Mouse (Mus musculus): ENCODE measurements around the gene Tex33. TPM values are rescaled to one million over a fixed set of nuclear protein-coding genes. Genes with fewer than 3 reads are reported as not detected.

Gene Tex33
- total and polyA plus RNA-seq, 3 experiments: 4.3 to 4.7 TPM; not detected in 1

DNA sequence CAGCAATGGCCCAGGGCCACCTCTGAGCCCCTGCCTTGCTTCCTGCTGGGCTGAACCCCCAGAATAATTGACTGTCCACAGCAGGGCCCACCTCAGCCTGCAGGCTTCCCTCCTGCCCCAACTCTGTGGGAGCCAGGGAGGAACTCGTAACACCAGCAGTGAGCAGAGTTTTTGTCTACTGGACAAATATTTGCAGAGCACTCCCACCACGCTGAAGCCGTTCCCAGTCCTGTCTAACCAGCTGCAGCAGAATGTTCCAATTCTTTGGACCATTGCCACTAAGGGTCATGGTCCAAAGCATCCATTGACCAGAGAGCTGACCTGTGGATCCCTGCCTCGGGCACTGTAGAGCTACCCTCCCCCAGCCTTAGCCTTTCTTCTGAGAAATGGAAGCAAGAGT, 21.2 kb upstream of the Tex33 start:
- H3K9ac ChIP-seq (ENCODE audit: control insufficient read depth, low read depth, low read length, poor library complexity, severe bottlenecking): no peak overlapping the region
- no peaks in the 10 kb centered on the region for H3K9me3 ChIP-seq (replicated peaks; ENCODE audit: insufficient read depth, low read length)
- no peak overlapping the region for H3K27ac ChIP-seq (ENCODE audit: control insufficient read depth, low read depth, low read length)
- peaks cover 0 to 19% of the 10 kb centered on the region in 2 experiments; a peak in 2 of 4 replicates for H3K36me3 ChIP-seq (ENCODE audit: control insufficient read depth in 1 of 2, insufficient read depth in 2 of 2, low read length in 2 of 2)
- no peaks in the 10 kb centered on the region for H3K79me2 ChIP-seq (ENCODE audit: control insufficient read depth, insufficient read depth, low read length, poor library complexity)
- H3K4me3 ChIP-seq (ENCODE audit: control insufficient read depth in 1 of 2, insufficient read depth in 1 of 2, low read depth in 2 of 2, low read length in 2 of 2): no peak overlapping the region
- DNase-seq (ENCODE audit: low read depth, low spot score): no peak
- H3K4me1 ChIP-seq (ENCODE audit: control insufficient read depth in 1 of 2, insufficient read depth in 2 of 2, low read length in 2 of 2): peaks cover 13 to 28% of the 10 kb centered on the region in 2 experiments
- H3K27me3 ChIP-seq (ENCODE audit: control insufficient read depth in 1 of 2, insufficient read depth in 2 of 2, low read length in 2 of 2): peaks cover 0 to 3% of the 10 kb centered on the region in 2 experiments; a peak in 2 of 4 replicates
- TF ChIP-seq TCF12 (IDR thresholded peaks at IDR 0.05; ENCODE audit: low read depth, low read length) (no peak), ZNF384 (IDR thresholded peaks at IDR 0.05; ENCODE audit: low read depth, low read length) (no peak), RAD21 (IDR thresholded peaks at IDR 0.05; ENCODE audit: low read depth, low read length) (no peak), UBTF (IDR thresholded peaks at IDR 0.05; ENCODE audit: borderline replicate concordance, insufficient read depth, low read depth, low read length) (no peak), USF2 (IDR thresholded peaks at IDR 0.05; ENCODE audit: borderline replicate concordance in 1 of 2, insufficient read depth in 1 of 2, low read depth in 1 of 2, low read length in 2 of 2) (no peak)

GRCm38 (mm10) chr15:78414157-78414556, 18.4 kb upstream of the Tex33 start:
- Histone ChIP-seq H3K4me1 (ENCODE audit: control insufficient read depth in 1 of 2, insufficient read depth in 2 of 2, low read length in 2 of 2) (peaks cover 13 to 26% of the 10 kb centered on the region in 2 experiments), H3K36me3 (ENCODE audit: control insufficient read depth in 1 of 2, insufficient read depth in 2 of 2, low read length in 2 of 2) (peaks cover 0 to 16% of the 10 kb centered on the region in 2 experiments; a peak in 2 of 4 replicates), H3K9ac (ENCODE audit: control insufficient read depth, low read depth, low read length, poor library complexity, severe bottlenecking) (no peak overlapping the region), H3K4me3 (ENCODE audit: control insufficient read depth in 1 of 2, insufficient read depth in 1 of 2, low read depth in 2 of 2, low read length in 2 of 2) (no peak overlapping the region), H3K9me3 (replicated peaks; ENCODE audit: insufficient read depth, low read length) (no peaks in the 10 kb centered on the region), H3K27me3 (ENCODE audit: control insufficient read depth in 1 of 2, insufficient read depth in 2 of 2, low read length in 2 of 2) (no peaks in the 10 kb centered on the region), H3K27ac (ENCODE audit: control insufficient read depth, low read depth, low read length) (no peak overlapping the region), H3K79me2 (ENCODE audit: control insufficient read depth, insufficient read depth, low read length, poor library complexity) (no peaks in the 10 kb centered on the region)
- TF ChIP-seq CHD1 (IDR thresholded peaks at IDR 0.05; ENCODE audit: low read depth, low read length): no peak
- TF ChIP-seq POLR2A (IDR thresholded peaks at IDR 0.05; ENCODE audit: control insufficient read depth in 1 of 2, insufficient read depth in 1 of 2, low read depth in 1 of 2, low read length in 2 of 2, poor library complexity in 1 of 2): no peak
- no peak for TF ChIP-seq ZKSCAN1 (IDR thresholded peaks at IDR 0.05; ENCODE audit: low read depth, low read length)
- no peak for TF ChIP-seq CTCF (IDR thresholded peaks at IDR 0.05 in 2 of 3, conservative IDR thresholded peaks at IDR 0.05 in 1 of 3; ENCODE audit: control insufficient read depth in 1 of 3, insufficient read depth in 1 of 3, low read depth in 2 of 3, low read length in 3 of 3, poor library complexity in 1 of 3, severe bottlenecking in 1 of 3)
- DNase-seq (ENCODE audit: low read depth, low spot score): peak; percentile 9

GRCm38 (mm10) chr15:78413719-78414117, 18.0 kb upstream of the Tex33 start:
- Histone ChIP-seq H3K36me3 (ENCODE audit: control insufficient read depth in 1 of 2, insufficient read depth in 2 of 2, low read length in 2 of 2) (peaks cover 0 to 16% of the 10 kb centered on the region in 2 experiments; a peak in 2 of 4 replicates), H3K4me3 (ENCODE audit: control insufficient read depth in 1 of 2, insufficient read depth in 1 of 2, low read depth in 2 of 2, low read length in 2 of 2) (no peak overlapping the region), H3K9me3 (replicated peaks; ENCODE audit: insufficient read depth, low read length) (no peaks in the 10 kb centered on the region), H3K79me2 (ENCODE audit: control insufficient read depth, insufficient read depth, low read length, poor library complexity) (no peaks in the 10 kb centered on the region), H3K27me3 (ENCODE audit: control insufficient read depth in 1 of 2, insufficient read depth in 2 of 2, low read length in 2 of 2) (no peaks in the 10 kb centered on the region), H3K9ac (ENCODE audit: control insufficient read depth, low read depth, low read length, poor library complexity, severe bottlenecking) (peak overlapping the region; percentile 30), H3K27ac (ENCODE audit: control insufficient read depth, low read depth, low read length) (peak overlapping the region; percentile 91), H3K4me1 (ENCODE audit: control insufficient read depth in 1 of 2, insufficient read depth in 2 of 2, low read length in 2 of 2) (peaks cover 13 to 26% of the 10 kb centered on the region in 2 experiments)
- peak; percentile 35 for DNase-seq (ENCODE audit: low read depth, low spot score)
- TF ChIP-seq BHLHE40 (IDR thresholded peaks at IDR 0.05; ENCODE audit: borderline replicate concordance, low read depth, low read length) (no peak), TCF12 (IDR thresholded peaks at IDR 0.05; ENCODE audit: low read depth, low read length) (peak; percentile 26; the same call in 1 of the 2 replicates)

All from MEL (cell line).